Mouse (Mus musculus): ENCODE measurements around the gene Ica1l.
"Not testable (repeated sequence)": the region's sequence is repeated elsewhere in the genome, so short reads cannot be mapped to it uniquely, and the experiment has no call there.

Gene Ica1l

GRCm38 (mm10) chr1:60042796-60043469, at the start of gene Ica1l:
Ica1l (minus strand) TSS chr1:60043184.
- DNase-seq (ENCODE audit: low spot score in 2 of 2): peak; percentile 37 to 66

- DNase-seq (ENCODE audit: low spot score in 2 of 2): no peak
Observed at GRCm38 (mm10) chr1:60076411-60076810, 33.4 kb upstream of the Ica1l start.

- DNase-seq (ENCODE audit: low spot score in 2 of 2): no peak
Observed at GRCm38 (mm10) chr1:60075590-60075989, 32.6 kb upstream of the Ica1l start.

GRCm38 (mm10) chr1:60074935-60075334, 32.0 kb upstream of the Ica1l start:
- no peak for DNase-seq (ENCODE audit: low spot score in 2 of 2)

GRCm38 (mm10) chr1:60070725-60071124, 27.7 kb upstream of the Ica1l start:
- not testable (repeated sequence) for DNase-seq (ENCODE audit: low spot score in 2 of 2)

GRCm38 (mm10) chr1:60056310-60056709, 13.3 kb upstream of the Ica1l start:
- DNase-seq (ENCODE audit: low spot score in 2 of 2): no peak

GRCm38 (mm10) chr1:60054659-60055058, 11.7 kb upstream of the Ica1l start:
- DNase-seq (ENCODE audit: low spot score in 2 of 2): no peak

- DNase-seq (ENCODE audit: low spot score in 2 of 2): not testable (repeated sequence)
Observed at GRCm38 (mm10) chr1:60047481-60047880, 4.5 kb upstream of the Ica1l start.

GRCm38 (mm10) chr1:60044595-60044994, 1.6 kb upstream of the Ica1l start:
- DNase-seq (ENCODE audit: low spot score in 2 of 2): no peak

- DNase-seq (ENCODE audit: low spot score in 2 of 2): peak in 1 of 2 experiments; percentile 31
Observed at GRCm38 (mm10) chr1:60042398-60042795, 587 bp downstream of the Ica1l start.

GRCm38 (mm10) chr1:60035044-60035443, 7.9 kb downstream of the Ica1l start:
- DNase-seq (ENCODE audit: low spot score in 2 of 2): no peak

GRCm38 (mm10) chr1:60017031-60017469, 25.9 kb downstream of the Ica1l start:
- no peak for DNase-seq (ENCODE audit: low spot score in 2 of 2)

GRCm38 (mm10) chr1:60016136-60016611, 26.8 kb downstream of the Ica1l start:
- no peak for DNase-seq (ENCODE audit: low spot score in 2 of 2)

- no peak for DNase-seq (ENCODE audit: low spot score in 2 of 2)
Observed at GRCm38 (mm10) chr1:60015511-60015910, 27.5 kb downstream of the Ica1l start.

GRCm38 (mm10) chr1:60013779-60014178, 29.2 kb downstream of the Ica1l start:
- DNase-seq (ENCODE audit: low spot score in 2 of 2): no peak

GRCm38 (mm10) chr1:60008743-60009142, 34.2 kb downstream of the Ica1l start:
- DNase-seq (ENCODE audit: low spot score in 2 of 2): peak in 1 of 2 experiments; percentile 17

- DNase-seq (ENCODE audit: low spot score in 2 of 2): no peak
Observed at GRCm38 (mm10) chr1:60007337-60007736, 35.6 kb downstream of the Ica1l start.

GRCm38 (mm10) chr1:60000319-60000718, 42.7 kb downstream of the Ica1l start:
- DNase-seq (ENCODE audit: low spot score in 2 of 2): no peak

GRCm38 (mm10) chr1:59997352-59997751, 45.6 kb downstream of the Ica1l start:
- DNase-seq (ENCODE audit: low spot score in 2 of 2): no peak

GRCm38 (mm10) chr1:59995646-59996045, 47.3 kb downstream of the Ica1l start:
- DNase-seq (ENCODE audit: low spot score in 2 of 2): no peak

GRCm38 (mm10) chr1:59987399-59988040, 55.5 kb downstream of the Ica1l start:
- DNase-seq (ENCODE audit: low spot score in 2 of 2): no peak

GRCm38 (mm10) chr1:59986626-59987025, 56.4 kb downstream of the Ica1l start:
- no peak for DNase-seq (ENCODE audit: low spot score in 2 of 2)

GRCm38 (mm10) chr1:59967291-59967690, 75.7 kb downstream of the Ica1l start:
- peak in 1 of 2 experiments; percentile 14 for DNase-seq (ENCODE audit: low spot score in 2 of 2)

All from cerebellum, postnatal 4 days (tissue).